Mouse (Mus musculus) C2C12 (cell line): ENCODE results near the gene Gm3417.

Source experiments
- CTCF ChIP-seq: IDR thresholded peaks from one replicate; pipeline ENCODE4 v1.5.1; 2011; ENCODE audit not compliant: control insufficient read depth, insufficient read depth, insufficient read length
- MAX ChIP-seq: IDR thresholded peaks from one replicate; pipeline ENCODE4 v1.6.1; 2011; ENCODE audit warnings: mild to moderate bottlenecking, control low read depth
- USF1 ChIP-seq: IDR thresholded peaks from one replicate; pipeline ENCODE4 v1.6.1; 2011; ENCODE audit warnings: low read depth, mild to moderate bottlenecking, control low read depth, moderate library complexity

GRCm38 (mm10) chr17:14928631-14929030, 50.0 kb downstream of the Gm3417 start:
- TF ChIP-seq CTCF (no peak), USF1 (no peak), MAX (no peak)
